Mouse (Mus musculus): ENCODE results near the gene Ormdl3. TPM values are rescaled to one million over a fixed set of nuclear protein-coding genes. Genes with fewer than 3 reads are reported as not detected.
"Not testable (repeated sequence)": the region's sequence is repeated elsewhere in the genome, so short reads cannot be mapped to it uniquely, and the experiment has no call there.

The Ormdl3 gene
- 54.5 and 58.4 TPM in 2 replicates for total RNA-seq (2015; ENCODE audit: low replicate concordance)
- 68.6 and 79.1 TPM in 2 replicates for total RNA-seq (2017; ENCODE audit: low replicate concordance)

DNA sequence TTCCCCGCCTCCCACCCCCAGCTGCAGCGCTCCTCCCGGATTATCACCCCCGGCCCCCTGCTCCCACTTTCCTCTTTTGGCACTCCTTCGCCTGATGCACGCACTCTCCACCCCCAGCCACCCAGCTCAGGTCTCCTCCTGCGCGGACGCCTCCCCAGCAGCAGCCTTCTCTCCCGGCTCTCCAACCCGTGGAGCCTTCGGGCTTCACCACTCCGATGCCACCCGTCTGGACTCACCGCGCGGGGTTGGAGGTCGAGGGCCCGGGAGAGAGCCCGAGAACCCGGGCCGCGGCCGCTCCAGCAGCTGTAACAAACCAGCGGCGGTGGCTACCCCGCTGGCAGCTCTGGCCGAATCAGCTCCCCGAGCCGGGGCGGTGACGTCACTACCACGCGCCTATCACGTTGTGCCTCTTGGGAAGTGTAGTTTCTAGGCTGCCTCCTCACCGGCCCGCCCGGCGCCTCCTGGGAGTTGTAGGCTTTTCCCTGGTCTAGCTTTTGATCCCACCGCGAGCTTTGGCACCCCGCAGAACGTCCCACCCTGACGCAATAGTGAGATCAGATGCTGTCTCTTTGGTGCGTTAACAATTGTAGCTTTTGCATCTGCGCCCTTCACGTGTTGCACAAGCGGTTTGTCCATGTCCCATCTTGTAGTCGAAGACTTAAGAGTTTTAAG, at the start of gene Ormdl3:
Gene Ormdl3, minus strand, starts transcription at position 477 of the 672 bp plus-strand sequence.
- peak; percentile 60 for ATAC-seq (replicated peaks; ENCODE audit: low FRiP score, poor library complexity, severe bottlenecking)

DNA sequence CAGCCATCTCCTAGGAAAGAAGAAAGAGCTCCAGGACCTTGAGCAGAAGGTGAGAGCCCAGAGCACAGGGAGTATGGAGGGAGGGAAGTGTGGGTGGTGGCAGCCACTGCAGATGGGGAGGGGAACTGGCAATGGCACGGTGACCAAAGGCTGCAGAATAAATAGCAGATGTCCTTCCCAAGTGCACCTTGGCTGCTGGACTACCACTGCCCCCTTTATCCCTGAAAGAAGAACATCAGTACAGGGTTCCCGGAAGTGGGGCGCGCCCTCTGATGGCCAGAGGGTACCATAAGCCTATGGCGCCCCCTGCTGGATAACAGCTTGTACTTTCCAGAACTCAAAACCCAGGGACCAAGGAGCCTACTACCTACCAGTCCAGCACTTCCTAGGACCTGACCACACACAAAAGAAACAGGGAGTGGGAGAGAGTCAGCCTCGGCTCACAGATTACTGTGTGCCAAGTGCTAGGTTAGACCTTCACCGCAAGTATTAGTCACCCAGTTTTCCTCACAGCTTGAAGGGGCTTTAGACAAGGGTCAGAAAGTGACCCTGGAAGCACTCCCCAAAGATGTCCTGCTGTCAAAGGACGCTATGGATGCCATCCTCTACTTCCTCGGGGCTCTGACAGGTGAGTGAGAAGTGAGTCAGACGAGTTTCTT, 48.3 kb upstream of the Ormdl3 start:
- peak; percentile 90 for ATAC-seq (replicated peaks; ENCODE audit: low FRiP score, poor library complexity, severe bottlenecking)

DNA sequence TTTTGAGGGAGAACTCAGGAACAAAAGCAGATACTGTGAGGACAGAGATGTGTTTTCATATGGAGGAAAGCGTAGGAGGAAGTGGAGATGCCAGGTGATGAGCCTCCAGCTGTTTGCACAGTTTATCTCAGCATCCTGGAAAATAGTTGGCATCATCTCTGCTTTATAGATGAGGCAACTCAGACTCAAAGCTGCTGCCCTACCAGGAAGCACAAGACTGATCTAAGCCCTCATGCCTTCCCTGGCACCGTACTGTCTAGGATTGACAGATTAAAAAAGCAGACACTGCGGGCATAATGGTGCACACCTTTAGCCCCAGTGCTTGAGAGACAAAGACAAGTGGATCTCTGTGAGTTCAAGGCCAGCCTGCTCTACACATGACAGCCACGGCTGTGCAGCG, 43.5 kb upstream of the Ormdl3 start:
- no peak for ATAC-seq (replicated peaks; ENCODE audit: low FRiP score, poor library complexity, severe bottlenecking)

DNA sequence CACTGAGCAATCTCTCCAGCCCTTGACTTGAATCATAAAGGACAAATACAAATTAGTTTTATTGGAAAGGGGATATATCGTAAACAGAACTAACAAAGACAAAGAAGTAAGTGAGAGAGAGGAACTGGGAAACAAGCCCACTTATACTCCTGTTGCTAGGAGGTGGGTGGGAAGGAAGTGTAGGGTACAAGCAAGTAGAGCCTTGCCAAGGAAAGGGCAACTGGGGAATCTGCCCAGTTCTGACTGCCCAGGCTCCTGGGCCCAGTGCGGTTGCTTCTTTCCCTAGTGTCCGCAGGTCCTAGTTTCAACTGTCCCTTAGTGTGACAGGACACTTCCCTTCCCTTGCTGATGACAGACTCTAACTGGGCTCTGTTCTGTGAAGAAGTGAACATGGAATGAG, 41.5 kb upstream of the Ormdl3 start:
- no peak for ATAC-seq (replicated peaks; ENCODE audit: low FRiP score, poor library complexity, severe bottlenecking)

DNA sequence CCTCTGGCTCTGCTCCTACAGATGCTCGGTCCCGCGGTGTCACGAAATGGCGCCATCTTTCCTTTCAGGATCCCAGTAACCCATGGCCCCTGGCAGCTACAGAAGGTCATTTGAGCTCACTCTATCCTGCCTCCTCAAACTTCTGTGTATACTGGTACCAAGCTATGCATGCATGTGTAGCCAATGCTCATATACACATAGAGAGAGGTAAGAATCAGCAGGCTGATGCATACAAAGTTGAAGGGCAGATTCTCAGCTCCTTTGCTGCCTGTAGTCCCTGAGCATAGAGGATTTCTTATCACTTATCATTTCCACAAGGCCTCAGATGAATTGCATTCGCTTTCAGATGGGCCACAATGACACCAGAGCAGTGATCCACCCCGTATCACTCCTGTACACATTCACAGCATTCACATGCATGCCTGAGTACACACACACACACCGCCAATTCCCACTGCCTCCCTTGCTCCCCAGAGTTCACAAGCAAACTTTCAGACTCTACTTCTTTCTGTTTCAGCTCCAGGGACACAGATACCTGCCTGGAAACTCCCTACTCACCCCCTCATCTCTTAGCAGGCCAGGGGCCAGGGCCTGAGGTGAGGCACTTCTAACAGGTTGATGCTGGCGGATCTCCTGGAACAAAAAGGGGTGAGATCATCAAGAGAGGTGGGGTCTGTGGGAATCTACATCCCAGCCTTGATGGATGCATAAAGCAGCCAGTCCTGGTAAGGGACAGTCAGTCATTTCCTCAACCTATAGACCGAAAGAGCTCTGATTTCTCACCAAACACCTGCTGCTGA, 38.6 kb upstream of the Ormdl3 start, which contains the start of the genes Gm12355 and Gsdma3:
Gene Gm12355, minus strand, starts transcription at position 51 of the 800 bp plus-strand sequence.
Gene Gsdma3, plus strand, starts transcription at position 750 of the 800 bp plus-strand sequence.
- ATAC-seq (replicated peaks; ENCODE audit: low FRiP score, poor library complexity, severe bottlenecking): no peak

DNA sequence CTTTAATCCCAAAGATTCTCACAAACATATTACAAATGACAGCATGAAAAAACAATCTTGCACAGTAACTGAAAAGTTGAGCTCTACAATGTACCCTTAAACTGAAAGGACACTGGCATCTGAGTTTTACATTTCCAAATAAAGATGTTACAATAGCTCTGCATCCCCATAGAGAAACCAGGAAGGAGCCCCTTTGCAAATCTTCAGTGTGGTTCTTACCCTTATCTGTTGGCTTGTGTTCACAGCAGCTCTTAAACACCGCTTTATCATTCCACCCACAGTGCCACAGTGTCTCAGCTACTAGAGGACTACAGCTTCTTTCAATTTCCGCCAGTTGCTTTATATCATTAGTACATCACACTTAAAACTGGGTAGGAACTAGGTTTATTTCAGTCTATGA, 37.2 kb upstream of the Ormdl3 start:
- not testable (repeated sequence) for ATAC-seq (replicated peaks; ENCODE audit: low FRiP score, poor library complexity, severe bottlenecking)

DNA sequence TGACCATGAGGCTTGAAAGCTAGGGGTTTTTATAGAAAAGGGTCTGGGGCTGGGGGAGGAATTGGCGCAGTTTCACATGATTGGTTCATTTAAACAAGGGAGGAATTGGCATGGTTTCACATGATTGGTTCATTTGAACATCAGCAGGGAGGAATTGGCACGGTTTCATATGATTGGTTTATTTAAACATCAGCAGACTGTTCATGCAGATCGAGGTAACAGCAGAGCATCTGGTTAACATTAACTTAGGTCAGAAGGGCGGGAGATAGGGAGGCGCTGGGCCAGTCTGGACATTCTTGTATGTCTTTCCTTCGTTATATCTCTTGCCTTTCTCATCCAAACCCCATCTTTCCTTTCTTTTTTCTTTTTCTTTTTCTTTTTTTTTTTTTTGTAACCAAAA, 36.8 kb upstream of the Ormdl3 start:
- ATAC-seq (replicated peaks; ENCODE audit: low FRiP score, poor library complexity, severe bottlenecking): not testable (repeated sequence)

DNA sequence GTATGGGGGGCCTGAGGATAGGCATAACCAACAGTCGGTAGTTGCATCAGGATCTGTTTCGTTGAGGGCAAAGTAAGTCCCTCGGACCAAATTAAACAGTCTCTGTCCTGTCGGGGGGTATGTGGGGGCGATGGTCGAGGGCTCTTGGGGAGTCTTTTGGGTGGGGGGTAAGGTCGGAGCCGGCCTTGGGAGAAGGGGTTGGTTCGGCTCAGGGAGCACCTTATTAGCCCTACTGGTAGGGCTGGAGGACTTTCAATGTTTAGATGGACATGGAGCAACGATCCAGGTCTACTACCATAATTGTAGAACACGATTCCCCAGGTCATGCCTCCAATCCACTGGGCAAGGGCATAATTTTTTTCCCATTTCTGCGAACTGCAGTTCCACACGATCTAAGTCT, 33.6 kb upstream of the Ormdl3 start:
- ATAC-seq (replicated peaks; ENCODE audit: low FRiP score, poor library complexity, severe bottlenecking): no peak

DNA sequence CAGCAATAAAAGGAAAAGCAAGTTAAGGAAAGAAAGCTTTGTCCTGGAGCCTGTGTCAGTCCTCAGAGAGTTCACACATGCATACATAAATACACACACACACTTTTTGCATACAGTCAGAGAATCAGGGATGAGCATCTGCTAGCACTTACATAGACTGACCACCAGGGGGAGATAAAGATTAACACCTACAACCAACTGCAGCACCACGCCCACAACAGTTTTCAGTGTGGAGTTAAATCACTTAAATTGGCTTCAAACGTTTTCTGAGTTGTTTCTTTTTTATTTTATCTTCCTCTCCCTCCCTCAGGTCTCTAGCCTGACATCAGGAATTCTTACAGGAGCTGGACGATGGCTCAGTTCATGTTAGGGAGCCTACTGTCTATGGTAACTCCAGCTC, 19.6 kb upstream of the Ormdl3 start:
- peak; percentile 86 for ATAC-seq (replicated peaks; ENCODE audit: low FRiP score, poor library complexity, severe bottlenecking)

DNA sequence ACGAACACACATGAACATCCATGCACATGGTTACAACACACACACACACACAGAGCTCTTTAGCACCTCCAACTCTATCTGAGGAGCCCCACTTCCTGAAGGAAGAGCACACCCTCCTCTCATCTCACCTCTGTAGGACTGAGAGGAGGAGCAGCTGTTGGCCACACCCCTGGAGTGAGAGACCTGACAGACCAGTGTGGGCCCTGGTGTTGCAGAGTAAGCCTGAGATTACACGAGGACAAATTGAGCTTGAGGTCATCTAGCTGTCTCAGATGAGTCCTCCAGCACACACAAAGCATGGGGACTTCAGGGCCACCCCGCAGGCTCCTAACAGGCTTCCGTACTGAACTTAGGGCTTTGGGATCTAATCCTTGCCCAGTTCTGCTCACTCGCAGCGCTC, 17.7 kb upstream of the Ormdl3 start:
- not testable (repeated sequence) for ATAC-seq (replicated peaks; ENCODE audit: low FRiP score, poor library complexity, severe bottlenecking)

DNA sequence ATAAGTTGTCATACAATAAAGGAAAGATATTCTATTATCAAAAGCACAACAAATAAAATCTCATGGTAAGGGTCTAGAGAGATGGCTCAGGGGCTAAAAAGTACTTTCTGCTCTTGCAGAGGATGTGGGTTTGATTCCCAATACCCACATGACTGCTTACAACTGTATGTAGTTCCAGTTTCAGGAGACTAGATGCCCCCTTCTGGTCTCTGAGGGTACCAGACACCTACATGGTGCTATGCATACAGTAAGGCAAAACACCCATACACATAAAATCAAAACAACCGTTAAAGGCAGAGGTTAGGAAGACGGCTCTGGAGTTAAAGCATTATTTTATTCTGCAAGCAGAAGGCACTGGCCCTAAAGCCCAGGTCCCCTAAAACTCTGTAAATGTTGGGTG, 16.8 kb upstream of the Ormdl3 start:
- ATAC-seq (replicated peaks; ENCODE audit: low FRiP score, poor library complexity, severe bottlenecking): no peak

DNA sequence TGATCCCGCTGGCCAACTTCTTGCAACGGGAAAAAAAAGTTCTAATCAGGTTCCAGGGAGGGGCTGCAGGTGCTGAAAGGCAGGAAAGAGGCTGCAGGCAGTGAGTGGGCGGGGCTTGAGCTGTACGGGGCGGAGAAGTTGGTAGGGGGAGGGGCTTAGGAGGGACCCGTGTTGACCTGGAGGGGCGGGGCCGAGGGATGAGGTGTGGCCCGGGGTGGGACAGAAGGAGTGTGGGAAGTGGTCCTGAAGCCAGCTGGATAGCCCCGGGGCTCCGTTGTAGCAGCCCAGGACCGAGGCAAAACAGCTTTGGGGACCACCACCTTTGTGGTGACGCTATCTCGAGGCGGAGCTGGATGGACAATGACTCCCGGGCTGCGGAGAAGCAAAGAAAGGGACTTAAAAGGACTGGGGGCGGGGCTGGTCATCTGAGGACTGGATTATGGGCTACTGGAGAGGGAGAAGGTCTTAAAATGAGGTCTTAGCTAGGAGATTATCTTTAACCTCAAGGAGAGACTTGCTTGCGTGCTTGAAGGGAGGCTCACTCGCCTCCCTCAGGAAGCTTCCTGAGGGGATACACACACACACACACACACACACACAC, 15.0 kb upstream of the Ormdl3 start:
- ATAC-seq (replicated peaks; ENCODE audit: low FRiP score, poor library complexity, severe bottlenecking): no peak

DNA sequence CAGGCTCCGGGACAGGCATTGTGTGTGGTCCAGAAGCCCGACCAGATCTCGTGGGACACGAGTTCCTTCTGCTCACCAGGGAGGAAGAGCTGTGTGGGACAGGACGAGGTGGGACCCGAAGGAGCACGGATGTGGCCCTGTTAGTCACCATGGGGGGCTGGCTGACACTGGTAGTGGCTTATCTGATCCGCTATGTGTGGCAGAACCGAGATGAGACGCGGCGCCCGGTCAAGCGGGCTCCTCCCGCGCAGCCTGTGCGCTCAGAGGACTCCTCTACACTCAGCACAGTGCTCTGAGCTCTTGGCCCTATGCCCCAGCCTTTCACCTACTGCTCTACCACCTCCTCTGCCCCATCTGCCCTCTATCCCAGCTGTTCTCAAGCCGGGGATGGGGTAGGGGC, 12.1 kb upstream of the Ormdl3 start:
- ATAC-seq (replicated peaks; ENCODE audit: low FRiP score, poor library complexity, severe bottlenecking): no peak

DNA sequence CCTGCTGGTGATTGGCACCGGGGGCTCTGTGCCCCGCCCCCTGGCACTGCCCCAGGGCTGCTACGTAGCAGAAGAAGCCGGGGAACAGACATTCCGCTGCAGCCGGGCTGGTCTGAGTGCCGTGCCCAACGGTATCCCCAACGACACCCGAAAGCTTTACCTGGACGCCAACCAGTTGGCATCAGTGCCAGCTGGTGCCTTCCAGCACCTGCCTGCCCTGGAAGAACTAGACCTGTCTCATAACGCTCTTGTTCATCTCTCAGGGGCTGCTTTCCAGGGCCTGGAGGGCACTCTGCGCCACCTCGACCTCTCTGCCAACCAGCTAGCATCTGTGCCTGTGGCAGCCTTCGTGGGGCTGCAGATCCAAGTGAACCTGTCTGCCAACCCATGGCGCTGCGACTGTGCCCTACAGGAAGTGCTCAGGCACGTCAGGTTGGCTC, 11.7 kb upstream of the Ormdl3 start:
- ATAC-seq (replicated peaks; ENCODE audit: low FRiP score, poor library complexity, severe bottlenecking): no peak

DNA sequence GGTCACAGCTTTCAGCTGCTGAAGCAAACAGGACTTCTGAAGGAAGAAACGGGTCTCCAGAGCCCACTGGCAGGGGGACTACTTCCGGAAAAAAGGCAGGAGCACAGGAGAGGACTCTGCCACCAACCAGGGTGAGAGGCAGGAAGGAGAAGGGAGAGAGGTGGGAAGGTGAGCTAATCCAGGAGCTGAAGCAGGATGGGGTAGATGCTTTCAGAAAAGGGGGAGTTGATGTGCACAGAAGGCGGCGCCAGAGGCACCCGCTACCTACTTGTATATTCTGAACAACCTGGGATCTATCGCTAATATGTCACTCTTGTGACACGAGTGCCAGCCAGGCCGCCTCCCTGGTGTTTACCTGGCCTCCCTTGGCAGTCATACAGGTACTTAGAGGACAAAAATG, 10.8 kb upstream of the Ormdl3 start, which contains the start of gene Lrrc3c:
Gene Lrrc3c, plus strand, starts transcription at position 301 of the 400 bp plus-strand sequence.
- ATAC-seq (replicated peaks; ENCODE audit: low FRiP score, poor library complexity, severe bottlenecking): 0 out of 2 replicates have a peak, but pooled peaks have one; percentile 3

DNA sequence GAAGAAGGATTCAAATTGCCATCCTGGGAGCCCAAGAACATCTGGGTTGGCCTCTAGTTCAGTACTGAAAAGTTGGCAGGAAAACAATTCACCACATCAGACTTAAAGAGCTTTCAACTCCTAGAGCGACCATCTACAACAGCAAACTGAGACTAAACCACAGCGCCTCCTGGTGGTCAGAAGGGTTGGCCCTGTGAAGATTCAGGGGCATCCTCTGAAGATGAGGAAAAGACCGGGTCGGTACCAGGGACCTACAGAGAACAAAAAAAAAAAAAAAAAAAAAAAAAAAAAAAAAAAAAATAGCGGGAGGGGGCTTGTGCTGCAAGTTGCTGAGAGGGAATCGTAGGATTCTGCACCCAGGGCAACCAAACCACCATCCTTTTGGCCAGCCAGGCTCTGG, 10.2 kb upstream of the Ormdl3 start:
- ATAC-seq (replicated peaks; ENCODE audit: low FRiP score, poor library complexity, severe bottlenecking): peak; percentile 78

DNA sequence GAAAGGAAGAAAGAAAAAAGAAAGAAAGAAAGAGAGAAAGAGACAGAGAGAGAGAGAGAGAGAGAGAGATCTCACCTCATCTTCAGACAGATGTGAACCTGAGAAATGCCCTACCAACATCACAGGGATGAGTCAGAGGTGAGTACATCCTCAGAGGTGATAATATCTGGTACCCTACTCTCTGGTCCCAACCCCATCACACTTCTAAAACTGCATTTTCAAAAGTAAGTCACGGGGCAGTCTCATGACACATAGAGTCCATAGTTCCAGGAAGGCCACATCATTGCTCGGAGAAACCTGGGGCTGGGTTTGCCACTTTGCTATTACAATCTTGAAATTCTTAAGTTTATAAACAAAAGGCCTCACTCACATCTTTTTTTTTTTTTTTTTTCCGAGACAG, 8.8 kb upstream of the Ormdl3 start:
- no peak for ATAC-seq (replicated peaks; ENCODE audit: low FRiP score, poor library complexity, severe bottlenecking)

DNA sequence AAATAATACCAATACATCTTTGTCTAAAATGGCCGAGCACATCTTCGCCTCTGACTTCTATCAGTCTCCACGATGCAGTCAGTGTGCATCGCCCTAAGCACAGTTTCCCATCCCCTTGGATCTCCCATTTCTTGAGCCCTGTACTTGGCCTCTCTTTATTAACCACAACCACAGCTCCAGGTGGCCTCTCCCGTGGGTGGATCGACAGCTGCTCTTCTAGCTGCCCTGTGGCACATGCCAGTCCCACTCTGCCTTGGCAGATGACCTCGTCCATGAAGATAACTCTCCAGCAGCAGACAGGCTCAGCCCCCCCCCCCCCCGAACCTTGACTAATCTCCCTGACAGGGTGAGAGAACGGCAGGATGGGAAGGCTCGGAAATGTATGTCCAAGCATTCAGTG, 8.3 kb upstream of the Ormdl3 start:
- ATAC-seq (replicated peaks; ENCODE audit: low FRiP score, poor library complexity, severe bottlenecking): no peak

DNA sequence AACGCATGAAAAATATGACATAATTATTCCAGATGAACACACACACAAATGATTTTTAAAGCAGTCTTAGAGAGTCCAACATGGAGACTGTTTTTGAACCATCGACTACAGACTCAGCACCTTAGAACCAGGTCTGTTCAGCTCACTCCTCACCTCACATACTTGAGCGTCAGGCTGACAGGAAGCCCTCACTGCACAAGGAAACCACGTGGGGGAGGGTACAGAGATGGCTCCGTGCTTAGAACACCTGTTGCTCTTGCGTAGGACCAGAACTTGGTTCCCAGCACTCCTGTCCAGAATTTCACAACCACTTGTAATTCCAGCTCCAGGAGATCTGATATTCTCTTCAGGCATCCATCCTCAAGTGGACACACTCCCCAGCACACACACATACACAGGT, 7.9 kb upstream of the Ormdl3 start:
- ATAC-seq (replicated peaks; ENCODE audit: low FRiP score, poor library complexity, severe bottlenecking): no peak
